Mouse (Mus musculus): ENCODE results near the gene Golt1a. TPM values are rescaled to one million over a fixed set of nuclear protein-coding genes. Genes with fewer than 3 reads are reported as not detected.

The Golt1a gene
- polyA plus RNA-seq, 1 experiment, result not detected

GRCm38 (mm10) chr1:133368644-133369043 is 59.0 kb downstream of the Golt1a start:
- peaks cover 89% of the 10 kb centered on the region for H3K27me3 ChIP-seq (replicated peaks)
- TF ChIP-seq GATA1 (IDR thresholded peaks at IDR 0.05; ENCODE audit: borderline replicate concordance, low read length), result no peak
- TF ChIP-seq FLI1 (IDR thresholded peaks at IDR 0.05; ENCODE audit: low read length), result no peak

GRCm38 (mm10) chr1:133370352-133370751 is 60.8 kb downstream of the Golt1a start:
- TF ChIP-seq FLI1 (IDR thresholded peaks at IDR 0.05; ENCODE audit: low read length), result no peak
- no peak for TF ChIP-seq GATA1 (IDR thresholded peaks at IDR 0.05; ENCODE audit: borderline replicate concordance, low read length)
- Histone ChIP-seq H3K27me3 (replicated peaks) (peaks cover 85% of the 10 kb centered on the region), H3K4me1 (peaks cover 9% of the 10 kb centered on the region), H3K9me3 (no peaks in the 10 kb centered on the region), H3K36me3 (replicated peaks; ENCODE audit: low read length) (no peaks in the 10 kb centered on the region), H3K4me3 (replicated peaks) (no peak overlapping the region)

More at GRCm38 (mm10) chr1:133368644-133369043, 59.0 kb downstream of the Golt1a start:
- H3K9me3 ChIP-seq, result no peaks in the 10 kb centered on the region
- no peak overlapping the region for H3K4me3 ChIP-seq (replicated peaks)
- H3K36me3 ChIP-seq (replicated peaks; ENCODE audit: low read length), result no peaks in the 10 kb centered on the region
- H3K4me1 ChIP-seq, result peaks cover 15% of the 10 kb centered on the region

GRCm38 (mm10) chr1:133371431-133371830 is 61.8 kb downstream of the Golt1a start:
- TF ChIP-seq GATA1 (IDR thresholded peaks at IDR 0.05; ENCODE audit: borderline replicate concordance, low read length), result no peak
- TF ChIP-seq FLI1 (IDR thresholded peaks at IDR 0.05; ENCODE audit: low read length), result no peak
- H3K9me3 ChIP-seq, result no peaks in the 10 kb centered on the region
- H3K27me3 ChIP-seq (replicated peaks), result peaks cover 83% of the 10 kb centered on the region
- no peak overlapping the region for H3K4me3 ChIP-seq (replicated peaks)
- H3K4me1 ChIP-seq, result peaks cover 9% of the 10 kb centered on the region
- H3K36me3 ChIP-seq (replicated peaks; ENCODE audit: low read length), result no peaks in the 10 kb centered on the region

GRCm38 (mm10) chr1:133372113-133372512 is 62.5 kb downstream of the Golt1a start:
- TF ChIP-seq GATA1 (IDR thresholded peaks at IDR 0.05; ENCODE audit: borderline replicate concordance, low read length) (no peak), FLI1 (IDR thresholded peaks at IDR 0.05; ENCODE audit: low read length) (no peak)
- no peaks in the 10 kb centered on the region for H3K36me3 ChIP-seq (replicated peaks; ENCODE audit: low read length)
- H3K4me1 ChIP-seq, result peaks cover 9% of the 10 kb centered on the region
- peaks cover 85% of the 10 kb centered on the region for H3K27me3 ChIP-seq (replicated peaks)
- peaks cover 2% of the 10 kb centered on the region; the same call in 1 of the 2 replicates for H3K9me3 ChIP-seq
- no peak overlapping the region for H3K4me3 ChIP-seq (replicated peaks)

Other genes with a start within 250 kb of the Golt1a start
- gene Ppp1r15b, start 178.7 kb upstream of the Golt1a start, polyA plus RNA-seq (2012; ENCODE audit: insufficient read depth, low replicate concordance), result 6.7 and 8.7 TPM in 2 replicates
- gene Plekha6, start 145.6 kb upstream of the Golt1a start, polyA plus RNA-seq (2012; ENCODE audit: insufficient read depth, low replicate concordance), result 0.57 TPM in 1 of 2 replicates, not detected in the other
- not detected in 2 replicates for gene Kiss1, start 12.1 kb downstream of the Golt1a start, polyA plus RNA-seq (2012; ENCODE audit: insufficient read depth, low replicate concordance)
- gene Ren1, start 40.7 kb downstream of the Golt1a start, polyA plus RNA-seq (2012; ENCODE audit: insufficient read depth, low replicate concordance), result not detected in 2 replicates
- gene Etnk2, start 53.8 kb downstream of the Golt1a start, polyA plus RNA-seq (2012; ENCODE audit: insufficient read depth, low replicate concordance), result 0.11 TPM in 1 of 2 replicates, not detected in the other
- gene Sox13, start 114.6 kb downstream of the Golt1a start, polyA plus RNA-seq (2012; ENCODE audit: insufficient read depth, low replicate concordance), result 1.3 and 3.4 TPM in 2 replicates